Comparison of ENCODE assay signal across 9 mouse cellular contexts in the genomic region with DNA sequence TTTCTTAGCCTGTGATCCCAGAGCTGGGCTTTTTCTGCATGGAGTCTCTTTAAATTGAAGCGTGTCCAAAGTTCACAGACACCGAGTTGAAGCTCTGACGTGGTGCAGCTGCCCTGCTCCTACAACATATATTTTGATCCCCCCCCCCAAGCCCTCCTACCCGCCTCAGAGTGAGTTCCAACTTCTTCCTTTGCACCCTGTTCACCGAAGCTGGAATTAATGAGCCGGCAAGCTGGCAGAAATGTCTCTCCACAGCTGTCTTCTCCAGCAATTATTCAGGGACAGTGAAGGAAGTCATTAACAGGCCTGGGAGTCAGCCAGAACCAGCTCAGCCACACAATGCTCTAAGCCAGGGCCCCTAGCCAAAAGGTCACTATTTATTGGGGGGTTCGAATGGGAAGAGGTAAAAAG.
DNase-seq lines count a peak whose midpoint lies in the region; ATAC-seq lines count a peak whose summit lies in the region.
"Had no signal": no experiment of that assay in that cellular context is flagged by ENCODE, and none has a peak within 500 bp of the region (broad histone marks: within the 10 kb centered on the region; RNA-seq: fewer than 3 reads in every experiment).

No protein-coding gene starts in this region.

- H3K9ac ChIP-seq in forebrain, embryonic 12.5 days: no peak overlapping the region
- H3K9ac ChIP-seq in hindbrain, embryonic 13.5 days: no peak overlapping the region
- H3K9ac ChIP-seq in neural tube, embryonic 15.5 days (replicated peaks): no peak overlapping the region
- H3K9ac ChIP-seq: liver, embryonic 14.5 days had no signal

- peak; percentile 17 for DNase-seq in right cerebral cortex, adult 18-20 months
- no peak for DNase-seq in right cerebral cortex, postnatal 14 days
- DNase-seq in left cerebral cortex, postnatal 4 days: peak; percentile 86
- no peak for DNase-seq in urinary bladder, postnatal 36 days (ENCODE audit: low spot score in 2 of 2)

- no peaks in the 10 kb centered on the region for H3K9me3 ChIP-seq in forebrain, embryonic 12.5 days
- H3K9me3 ChIP-seq in hindbrain, embryonic 13.5 days: no peaks in the 10 kb centered on the region
- no peaks in the 10 kb centered on the region for H3K9me3 ChIP-seq in neural tube, embryonic 15.5 days (replicated peaks)

- ATAC-seq in forebrain, embryonic 12.5 days (ENCODE audit: low FRiP score): no peak
- peak; percentile 52; the same call in 1 of the 2 replicates for ATAC-seq in hindbrain, embryonic 13.5 days (ENCODE audit: low FRiP score)
- peak; percentile 69 for ATAC-seq in neural tube, embryonic 15.5 days (ENCODE audit: low FRiP score)
- ATAC-seq in granulocyte monocyte progenitor cell, adult 5-6 weeks (replicated peaks; ENCODE audit: poor library complexity, severe bottlenecking): no peak

- H3K4me2 ChIP-seq in forebrain, embryonic 12.5 days: no peak overlapping the region
- no peak overlapping the region for H3K4me2 ChIP-seq in hindbrain, embryonic 13.5 days
- H3K4me2 ChIP-seq in neural tube, embryonic 15.5 days: no peak overlapping the region

- no peaks in the 10 kb centered on the region for H3K36me3 ChIP-seq in forebrain, embryonic 12.5 days (replicated peaks)
- no peaks in the 10 kb centered on the region for H3K36me3 ChIP-seq in hindbrain, embryonic 13.5 days
- H3K36me3 ChIP-seq in neural tube, embryonic 15.5 days: no peaks in the 10 kb centered on the region

- peaks cover 39% of the 10 kb centered on the region for H3K4me1 ChIP-seq in forebrain, embryonic 12.5 days
- peaks cover 50% of the 10 kb centered on the region for H3K4me1 ChIP-seq in hindbrain, embryonic 13.5 days (replicated peaks)
- H3K4me1 ChIP-seq in neural tube, embryonic 15.5 days: peaks cover 40% of the 10 kb centered on the region

- H3K27ac ChIP-seq in forebrain, embryonic 12.5 days: 0 out of 2 replicates have a peak overlapping the region, but pooled peaks have one; percentile 31
- no peak overlapping the region for H3K27ac ChIP-seq in hindbrain, embryonic 13.5 days
- no peak overlapping the region for H3K27ac ChIP-seq in neural tube, embryonic 15.5 days (replicated peaks)
- H3K27ac ChIP-seq: liver, embryonic 14.5 days had no signal

- WGBS in forebrain, embryonic 12.5 days: 24% methylated on average over 7 of the region's 7 CpGs
- 12% methylated on average over 7 of the region's 7 CpGs for WGBS in hindbrain, embryonic 13.5 days
- 4% methylated on average over 7 of the region's 7 CpGs for WGBS in neural tube, embryonic 15.5 days

- H3K27me3 ChIP-seq in forebrain, embryonic 12.5 days: no peaks in the 10 kb centered on the region
- no peaks in the 10 kb centered on the region for H3K27me3 ChIP-seq in hindbrain, embryonic 13.5 days
- no peaks in the 10 kb centered on the region for H3K27me3 ChIP-seq in neural tube, embryonic 15.5 days (replicated peaks)

- intact Hi-C loops in left cerebral cortex, postnatal 4 days (cut with DNase I): no loop called here

- H3K4me3 ChIP-seq in forebrain, embryonic 12.5 days (replicated peaks): no peak overlapping the region
- H3K4me3 ChIP-seq in hindbrain, embryonic 13.5 days: no peak overlapping the region
- no peak overlapping the region for H3K4me3 ChIP-seq in neural tube, embryonic 15.5 days (replicated peaks)

Comparison
In these comparisons a context has a peak if more than half of its experiments do, and no peak if none do; other contexts are left out.
1. DNase-seq: peak in right cerebral cortex, adult 18-20 months (single experiment) and left cerebral cortex, postnatal 4 days (single experiment); none in right cerebral cortex, postnatal 14 days (single experiment) and urinary bladder, postnatal 36 days (0 of 2).
2. ATAC-seq: peak in hindbrain, embryonic 13.5 days (single experiment) and neural tube, embryonic 15.5 days (single experiment); none in forebrain, embryonic 12.5 days (single experiment) and granulocyte monocyte progenitor cell, adult 5-6 weeks (single experiment).